Mouse (Mus musculus): ENCODE data around the gene Sept3. TPM values are rescaled to one million over a fixed set of nuclear protein-coding genes. Genes with fewer than 3 reads are reported as not detected.
"Not testable (repeated sequence)": the region's sequence is repeated elsewhere in the genome, so short reads cannot be mapped to it uniquely, and the experiment has no call there.

Gene Sept3
- polyA plus RNA-seq, 1 experiment from 2014 or later: 8.6 TPM

DNA sequence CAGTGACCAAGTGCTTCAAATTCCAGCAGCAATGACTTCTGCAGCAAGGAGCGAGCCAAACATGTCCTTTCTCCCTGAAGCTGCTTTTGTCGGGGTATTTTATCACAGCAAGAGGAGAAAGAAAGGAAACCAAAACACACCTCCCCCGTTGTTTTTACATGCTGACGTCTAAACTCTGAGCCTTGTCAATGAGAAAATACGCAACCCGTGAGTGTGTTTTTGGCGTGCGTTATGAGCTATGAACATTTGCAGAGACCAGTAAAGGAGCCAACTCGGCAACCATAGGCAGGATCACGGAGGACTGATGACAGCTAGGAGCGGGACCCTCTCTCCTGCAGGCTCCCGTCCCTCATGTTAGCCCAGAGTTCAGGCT, 31.0 kb upstream of the Sept3 start:
- Histone ChIP-seq H3K4me3 (ENCODE audit: low read length) (peak overlapping the region; percentile 89), H3K27ac (ENCODE audit: low read length) (0 out of 2 replicates have a peak overlapping the region, but pooled peaks have one; percentile 36)
- 2% methylated on average over 12 of the region's 12 CpGs for WGBS

DNA sequence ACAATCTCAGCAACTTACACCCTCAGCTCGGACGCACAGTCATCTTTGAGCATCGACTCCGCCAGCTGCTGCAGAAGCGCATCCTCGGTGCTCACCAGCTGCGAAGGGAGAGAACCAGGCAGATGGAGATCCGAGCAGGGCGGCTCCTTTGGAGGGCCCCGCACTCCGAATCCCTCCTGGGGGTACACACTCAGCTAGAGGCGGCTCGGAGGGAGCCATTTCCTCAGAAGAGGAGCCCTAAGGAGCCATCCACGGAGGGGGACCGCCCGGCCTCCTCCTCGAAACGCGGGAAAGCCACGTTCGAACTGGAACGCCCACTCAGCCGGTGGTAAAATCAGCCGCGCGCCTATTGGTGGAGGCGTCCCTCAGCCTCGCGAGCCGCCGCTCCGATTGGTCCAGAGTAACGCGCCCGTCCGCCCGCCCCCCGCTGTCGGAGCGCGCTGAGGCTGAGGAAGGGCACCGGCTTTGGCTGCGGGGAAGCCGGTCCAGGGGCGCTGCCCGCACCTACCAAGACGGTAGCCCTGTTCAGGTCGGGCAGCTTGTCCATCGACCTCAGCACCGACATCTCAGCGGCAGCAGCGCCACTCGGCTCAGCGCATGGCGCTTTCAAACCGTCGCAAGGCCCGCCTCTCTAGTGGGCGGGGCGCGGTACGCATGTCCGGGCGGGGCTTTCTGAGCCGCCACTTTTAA, 30.4 kb upstream of the Sept3 start, which contains the start of gene Cenpm:
Gene Cenpm, minus strand, starts transcription at position 634 of the 690 bp plus-strand sequence.
- Histone ChIP-seq H3K27ac (ENCODE audit: low read length) (peak within 1 kb of the TSS; percentile 91), H3K9ac (replicated peaks; ENCODE audit: low read length) (peak within 1 kb of the TSS; percentile 79), H3K27me3 (ENCODE audit: insufficient read depth, low read length) (no peaks in the 10 kb centered on the region), H3K4me1 (ENCODE audit: insufficient read depth, low read length) (peaks cover 11% of the 10 kb centered on the region), H3K4me3 (ENCODE audit: low read length) (peak within 1 kb of the TSS; percentile 89), H3K9me3 (ENCODE audit: low read length) (no peaks in the 10 kb centered on the region), H3K4me2 (replicated peaks; ENCODE audit: low read depth, low read length) (peak within 1 kb of the TSS; percentile 97), H3K36me3 (ENCODE audit: insufficient read depth, low read length) (no peaks in the 10 kb centered on the region)
- peak; percentile 98 for ATAC-seq (ENCODE audit: low FRiP score, low TSS enrichment)
- WGBS: under 1% methylated on average over 63 of the region's 65 CpGs

More for the DNA sequence above, 31.0 kb upstream of the Sept3 start:
- H3K9me3 ChIP-seq (ENCODE audit: low read length): no peaks in the 10 kb centered on the region
- no peak; the same call in 1 of the 2 replicates for ATAC-seq (ENCODE audit: low FRiP score, low TSS enrichment)
- H3K4me2 ChIP-seq (replicated peaks; ENCODE audit: low read depth, low read length): peak overlapping the region; percentile 97
- peaks cover 11% of the 10 kb centered on the region for H3K4me1 ChIP-seq (ENCODE audit: insufficient read depth, low read length)
- no peaks in the 10 kb centered on the region for H3K27me3 ChIP-seq (ENCODE audit: insufficient read depth, low read length)
- H3K9ac ChIP-seq (replicated peaks; ENCODE audit: low read length): peak overlapping the region; percentile 79
- no peaks in the 10 kb centered on the region for H3K36me3 ChIP-seq (ENCODE audit: insufficient read depth, low read length)

DNA sequence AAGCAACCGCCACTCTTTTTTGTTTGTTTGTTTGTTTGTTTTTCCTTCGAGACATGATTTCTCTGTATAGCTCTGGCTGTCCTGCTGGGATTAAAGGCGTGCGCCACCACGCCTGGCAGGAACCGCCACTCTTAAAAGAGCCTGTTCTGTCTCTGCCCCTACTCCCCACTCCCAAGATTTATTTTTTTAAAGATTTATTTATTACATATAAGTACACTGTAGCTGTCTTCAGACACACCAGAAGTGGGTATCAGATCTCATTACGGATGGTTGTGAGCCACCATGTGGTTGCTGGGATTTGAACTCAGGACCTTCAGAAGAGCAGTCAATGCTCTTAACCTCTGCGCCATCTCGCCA, 29.9 kb upstream of the Sept3 start:
- Histone ChIP-seq H3K9ac (replicated peaks; ENCODE audit: low read length) (peak overlapping the region; percentile 79), H3K4me1 (ENCODE audit: insufficient read depth, low read length) (peaks cover 11% of the 10 kb centered on the region), H3K4me2 (replicated peaks; ENCODE audit: low read depth, low read length) (peak overlapping the region; percentile 97), H3K27ac (ENCODE audit: low read length) (peak overlapping the region; percentile 91), H3K4me3 (ENCODE audit: low read length) (peak overlapping the region; percentile 89)
- H3K36me3 ChIP-seq (ENCODE audit: insufficient read depth, low read length); ATAC-seq (ENCODE audit: low FRiP score, low TSS enrichment); H3K9me3 ChIP-seq (ENCODE audit: low read length); H3K27me3 ChIP-seq (ENCODE audit: insufficient read depth, low read length): not testable (repeated sequence)
- 18% methylated on average over 9 of the region's 9 CpGs for WGBS

DNA sequence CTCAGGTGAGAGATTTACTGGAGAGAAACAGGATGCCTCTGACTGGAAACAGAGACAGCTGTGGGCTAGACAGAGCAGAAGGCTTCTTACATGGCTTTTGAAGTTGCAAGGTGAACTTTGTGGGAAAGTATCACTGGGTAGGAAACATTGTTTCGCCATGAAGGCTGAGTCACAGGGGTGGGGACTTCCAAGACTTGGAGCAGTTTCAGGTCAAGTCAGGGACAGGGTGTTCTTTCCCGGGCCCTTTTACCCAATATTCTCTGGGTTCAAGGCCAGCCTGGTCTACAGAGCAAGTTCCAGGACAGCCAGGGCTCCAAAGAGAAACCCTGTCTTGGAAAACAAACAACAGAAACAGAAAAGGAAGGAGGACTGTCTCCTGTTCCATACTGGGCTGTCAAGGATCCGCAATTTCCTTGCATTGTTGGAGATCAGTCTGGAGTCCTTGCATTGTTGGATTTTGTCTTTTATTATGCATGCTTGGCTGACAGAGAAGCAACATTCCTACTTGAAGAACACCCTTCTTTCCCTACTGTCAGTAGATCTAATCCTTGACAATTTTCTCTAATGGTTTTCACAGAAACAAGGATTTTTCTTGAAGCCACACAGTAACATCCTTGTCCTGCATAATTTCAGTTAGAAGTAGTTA, 27.4 kb upstream of the Sept3 start:
- H3K27me3 ChIP-seq (ENCODE audit: insufficient read depth, low read length): no peaks in the 10 kb centered on the region
- peaks cover 11% of the 10 kb centered on the region for H3K4me1 ChIP-seq (ENCODE audit: insufficient read depth, low read length)
- no peak overlapping the region for H3K27ac ChIP-seq (ENCODE audit: low read length)
- H3K36me3 ChIP-seq (ENCODE audit: insufficient read depth, low read length): no peaks in the 10 kb centered on the region
- 72% methylated on average over 3 of the region's 3 CpGs for WGBS
- no peak overlapping the region for H3K4me2 ChIP-seq (replicated peaks; ENCODE audit: low read depth, low read length)
- H3K4me3 ChIP-seq (ENCODE audit: low read length): no peak overlapping the region
- peaks cover 3% of the 10 kb centered on the region; the same call in 1 of the 2 replicates for H3K9me3 ChIP-seq (ENCODE audit: low read length)
- H3K9ac ChIP-seq (replicated peaks; ENCODE audit: low read length): no peak overlapping the region
- ATAC-seq (ENCODE audit: low FRiP score, low TSS enrichment): no peak

DNA sequence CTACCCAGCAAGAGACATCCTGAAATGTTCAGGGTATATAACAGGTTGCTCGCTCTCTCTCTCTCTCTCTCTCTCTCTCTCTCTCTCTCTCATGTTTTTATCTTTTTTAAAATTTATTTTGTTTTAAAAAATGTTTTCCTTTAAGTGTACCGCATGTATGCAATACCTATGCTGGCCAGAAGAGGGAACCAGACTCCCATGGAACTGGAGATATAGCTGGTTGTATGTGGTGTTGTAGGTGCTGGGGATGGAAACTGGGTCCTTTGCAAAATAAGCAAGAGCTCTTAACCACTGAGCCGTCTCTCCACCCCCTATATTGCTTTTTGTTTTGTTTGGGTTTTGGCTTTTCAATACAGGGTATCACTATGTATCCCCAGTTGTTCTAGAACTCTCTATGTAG, 23.1 kb upstream of the Sept3 start:
- no peak overlapping the region for H3K4me2 ChIP-seq (replicated peaks; ENCODE audit: low read depth, low read length)
- no peaks in the 10 kb centered on the region for H3K4me1 ChIP-seq (ENCODE audit: insufficient read depth, low read length)
- H3K4me3 ChIP-seq (ENCODE audit: low read length): no peak overlapping the region
- 99% methylated on average over 3 of the region's 3 CpGs for WGBS
- no peak overlapping the region for H3K27ac ChIP-seq (ENCODE audit: low read length)
- no peaks in the 10 kb centered on the region for H3K27me3 ChIP-seq (ENCODE audit: insufficient read depth, low read length)
- ATAC-seq (ENCODE audit: low FRiP score, low TSS enrichment): no peak
- no peak overlapping the region for H3K9ac ChIP-seq (replicated peaks; ENCODE audit: low read length)
- peaks cover 3% of the 10 kb centered on the region; the same call in 1 of the 2 replicates for H3K9me3 ChIP-seq (ENCODE audit: low read length)
- no peaks in the 10 kb centered on the region for H3K36me3 ChIP-seq (ENCODE audit: insufficient read depth, low read length)

DNA sequence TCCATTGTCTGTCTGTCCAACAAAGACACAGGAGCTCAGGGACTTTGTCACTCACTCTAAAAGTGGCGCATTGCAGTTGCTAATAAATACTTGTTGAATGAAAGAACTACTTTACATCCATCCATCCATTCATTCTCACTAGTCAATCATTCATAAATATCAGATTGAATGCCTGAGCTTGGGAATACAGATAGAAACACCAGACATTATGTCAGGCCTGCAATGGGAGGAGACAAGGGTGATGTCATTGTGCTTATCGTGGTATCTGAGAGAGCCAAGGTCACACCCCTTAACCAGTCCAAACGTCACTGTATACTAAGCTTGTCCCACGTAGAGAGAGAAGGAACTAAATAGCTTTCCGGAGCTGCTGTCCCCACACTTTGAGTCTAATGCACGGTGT, 22.6 kb upstream of the Sept3 start, which contains the start of gene 1500009C09Rik:
Gene 1500009C09Rik, plus strand, starts transcription at position 301 of the 400 bp plus-strand sequence.
- no peak for ATAC-seq (ENCODE audit: low FRiP score, low TSS enrichment)

DNA sequence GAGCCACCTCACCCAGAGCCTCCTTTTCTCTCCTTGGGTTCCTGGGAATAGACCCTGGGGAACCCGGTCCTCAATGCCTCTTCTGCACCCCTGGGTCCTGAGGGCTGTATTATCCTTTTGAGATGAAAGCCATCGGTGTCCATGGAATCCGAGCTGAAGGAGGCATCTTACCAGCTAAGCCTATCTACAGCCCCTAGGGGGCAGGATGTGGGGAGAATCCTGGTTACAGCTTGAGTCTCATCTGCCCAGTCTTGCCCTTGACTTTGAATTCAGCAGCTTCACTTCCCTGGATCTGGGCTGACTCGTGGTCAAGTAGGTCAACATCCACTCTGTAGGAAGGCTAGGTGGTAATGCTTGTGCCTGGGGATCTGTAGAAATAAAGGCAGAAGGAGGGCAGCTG, 19.4 kb upstream of the Sept3 start:
- H3K9ac ChIP-seq (replicated peaks; ENCODE audit: low read length): no peak overlapping the region
- H3K36me3 ChIP-seq (ENCODE audit: insufficient read depth, low read length): no peaks in the 10 kb centered on the region
- no peaks in the 10 kb centered on the region for H3K4me1 ChIP-seq (ENCODE audit: insufficient read depth, low read length)
- no peaks in the 10 kb centered on the region; the same call in 1 of the 2 replicates for H3K27me3 ChIP-seq (ENCODE audit: insufficient read depth, low read length)
- no peak overlapping the region for H3K27ac ChIP-seq (ENCODE audit: low read length)
- WGBS: 59% methylated on average over 4 of the region's 4 CpGs
- no peak overlapping the region for H3K4me3 ChIP-seq (ENCODE audit: low read length)
- no peak overlapping the region for H3K4me2 ChIP-seq (replicated peaks; ENCODE audit: low read depth, low read length)
- H3K9me3 ChIP-seq (ENCODE audit: low read length): peaks cover 3% of the 10 kb centered on the region; the same call in 1 of the 2 replicates
- no peak for ATAC-seq (ENCODE audit: low FRiP score, low TSS enrichment)

More for the DNA sequence above, 22.6 kb upstream of the Sept3 start, which contains the start of gene 1500009C09Rik:
- Histone ChIP-seq H3K4me3 (ENCODE audit: low read length) (no peak within 1 kb of the TSS), H3K4me2 (replicated peaks; ENCODE audit: low read depth, low read length) (no peak within 1 kb of the TSS), H3K36me3 (ENCODE audit: insufficient read depth, low read length) (no peaks in the 10 kb centered on the region), H3K27ac (ENCODE audit: low read length) (no peak within 1 kb of the TSS), H3K4me1 (ENCODE audit: insufficient read depth, low read length) (no peaks in the 10 kb centered on the region), H3K27me3 (ENCODE audit: insufficient read depth, low read length) (no peaks in the 10 kb centered on the region), H3K9ac (replicated peaks; ENCODE audit: low read length) (no peak within 1 kb of the TSS), H3K9me3 (ENCODE audit: low read length) (peaks cover 3% of the 10 kb centered on the region; the same call in 1 of the 2 replicates)
- WGBS: 81% methylated on average over 6 of the region's 6 CpGs

DNA sequence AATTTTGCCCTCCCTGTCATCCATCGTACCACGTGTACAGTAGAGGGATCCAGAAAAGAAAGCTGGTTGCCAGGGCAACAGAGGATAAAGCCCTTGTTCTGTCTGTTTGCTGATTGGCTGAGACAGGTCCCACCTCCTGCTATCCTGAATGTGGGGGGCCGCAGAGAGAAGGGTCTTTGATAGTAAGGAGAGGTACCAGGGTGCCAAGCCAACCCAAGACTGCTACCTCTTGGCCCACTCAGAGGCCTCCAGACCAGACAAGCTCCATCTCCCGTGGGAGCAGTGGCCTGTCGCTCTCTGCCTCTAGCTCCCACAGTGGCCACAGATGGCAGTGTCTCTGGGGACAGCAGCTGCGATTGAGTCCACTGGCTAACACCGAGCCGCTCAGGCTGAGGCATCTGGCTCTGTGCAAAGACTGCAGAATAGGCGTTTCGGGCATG, 18.7 kb upstream of the Sept3 start:
- Histone ChIP-seq H3K27ac (ENCODE audit: low read length) (no peak overlapping the region), H3K9ac (replicated peaks; ENCODE audit: low read length) (no peak overlapping the region), H3K4me1 (ENCODE audit: insufficient read depth, low read length) (no peaks in the 10 kb centered on the region), H3K4me3 (ENCODE audit: low read length) (no peak overlapping the region), H3K4me2 (replicated peaks; ENCODE audit: low read depth, low read length) (no peak overlapping the region), H3K27me3 (ENCODE audit: insufficient read depth, low read length) (no peaks in the 10 kb centered on the region; the same call in 1 of the 2 replicates), H3K36me3 (ENCODE audit: insufficient read depth, low read length) (no peaks in the 10 kb centered on the region), H3K9me3 (ENCODE audit: low read length) (peaks cover 3% of the 10 kb centered on the region; the same call in 1 of the 2 replicates)
- 0 out of 2 replicates have a peak, but pooled peaks have one; percentile 31 for ATAC-seq (ENCODE audit: low FRiP score, low TSS enrichment)
- 27% methylated on average over 10 of the region's 10 CpGs for WGBS

DNA sequence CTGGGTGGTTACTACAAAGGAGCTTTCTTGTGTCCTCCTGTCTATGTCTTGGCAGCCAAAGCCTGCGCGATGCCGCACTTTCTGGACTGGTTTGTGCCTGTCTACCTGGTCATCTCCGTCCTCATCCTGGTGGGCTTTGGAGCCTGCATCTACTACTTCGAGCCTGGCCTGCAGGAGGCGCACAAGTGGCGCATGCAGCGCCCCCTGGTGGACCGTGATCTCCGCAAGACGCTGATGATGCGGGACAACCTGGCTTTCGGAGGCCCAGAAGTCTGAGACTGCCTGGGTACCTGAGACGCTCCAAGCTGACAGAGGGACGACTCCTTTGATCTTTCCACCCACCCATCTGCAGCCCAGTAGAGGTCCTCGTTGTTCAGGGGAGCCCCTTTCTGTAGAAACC, 15.2 kb upstream of the Sept3 start:
- ATAC-seq (ENCODE audit: low FRiP score, low TSS enrichment): no peak
- WGBS: 11% methylated on average over 16 of the region's 16 CpGs
- no peak overlapping the region for H3K4me2 ChIP-seq (replicated peaks; ENCODE audit: low read depth, low read length)
- H3K9ac ChIP-seq (replicated peaks; ENCODE audit: low read length): no peak overlapping the region
- H3K27me3 ChIP-seq (ENCODE audit: insufficient read depth, low read length): no peaks in the 10 kb centered on the region; the same call in 1 of the 2 replicates
- H3K27ac ChIP-seq (ENCODE audit: low read length): no peak overlapping the region
- H3K4me1 ChIP-seq (ENCODE audit: insufficient read depth, low read length): no peaks in the 10 kb centered on the region
- H3K9me3 ChIP-seq (ENCODE audit: low read length): no peaks in the 10 kb centered on the region
- no peak overlapping the region for H3K4me3 ChIP-seq (ENCODE audit: low read length)
- H3K36me3 ChIP-seq (ENCODE audit: insufficient read depth, low read length): no peaks in the 10 kb centered on the region

DNA sequence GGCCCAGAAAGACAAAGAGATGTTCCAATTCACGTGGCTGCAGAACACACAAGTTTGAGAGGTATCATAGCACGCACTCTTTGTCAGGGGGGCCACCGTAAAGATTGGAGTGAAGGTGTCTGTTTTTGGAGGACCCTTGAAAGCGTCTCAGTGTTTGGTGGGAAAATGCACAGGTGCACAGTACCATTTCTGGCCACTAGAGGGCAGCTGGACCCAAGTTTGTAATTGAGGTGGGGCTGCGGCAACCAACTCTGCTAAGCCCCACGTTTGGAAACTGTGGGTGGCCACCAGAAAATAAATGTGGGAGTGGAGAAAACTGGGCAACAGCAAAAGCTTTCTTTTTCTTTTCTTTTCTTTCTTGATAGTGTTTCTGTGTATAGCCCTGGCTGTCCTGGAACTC, 8.3 kb upstream of the Sept3 start:
- Histone ChIP-seq H3K27ac (ENCODE audit: low read length) (no peak overlapping the region), H3K9ac (replicated peaks; ENCODE audit: low read length) (no peak overlapping the region), H3K4me3 (ENCODE audit: low read length) (no peak overlapping the region), H3K36me3 (ENCODE audit: insufficient read depth, low read length) (no peaks in the 10 kb centered on the region), H3K9me3 (ENCODE audit: low read length) (no peaks in the 10 kb centered on the region), H3K4me1 (ENCODE audit: insufficient read depth, low read length) (no peaks in the 10 kb centered on the region), H3K27me3 (ENCODE audit: insufficient read depth, low read length) (no peaks in the 10 kb centered on the region), H3K4me2 (replicated peaks; ENCODE audit: low read depth, low read length) (no peak overlapping the region)
- ATAC-seq (ENCODE audit: low FRiP score, low TSS enrichment): no peak
- WGBS: 13% methylated on average over 6 of the region's 6 CpGs

Data from kidney, embryonic 16.5 days (tissue).